Mouse (Mus musculus) gastrocnemius, postnatal 10 days (tissue): ENCODE results near the gene Vmn2r81. TPM values are rescaled to one million over a fixed set of nuclear protein-coding genes. Genes with fewer than 3 reads are reported as not detected.
"Not testable (repeated sequence)": the region's sequence is repeated elsewhere in the genome, so short reads cannot be mapped to it uniquely, and the experiment has no call there.

ENCODE experiments used
- DNase-seq: peaks from one replicate; pipeline ENCODE4 v3.0.0; 2021; ENCODE audit warnings: mixed read lengths
- long read RNA-seq, 2 experiments: library from polyadenylated mRNA; stranded (forward); transcript quantifications; one replicate each; pipeline ENCODE4 v2.0.0; 2021
- total RNA-seq, 2 experiments: library from RNA; stranded (reverse); gene quantifications; 2 replicates each; pipeline ENCODE4 v1.2.3; 2021

The Vmn2r81 gene
- total RNA-seq: not detected
- long read RNA-seq, experiment 1: 0 reads
- long read RNA-seq, experiment 2: 0 reads

GRCm38 (mm10) chr10:79247392-79247791 is at the start of gene Vmn2r81:
Vmn2r81 (plus strand) TSS chr10:79247692.
- not testable (repeated sequence) for DNase-seq

DNA sequence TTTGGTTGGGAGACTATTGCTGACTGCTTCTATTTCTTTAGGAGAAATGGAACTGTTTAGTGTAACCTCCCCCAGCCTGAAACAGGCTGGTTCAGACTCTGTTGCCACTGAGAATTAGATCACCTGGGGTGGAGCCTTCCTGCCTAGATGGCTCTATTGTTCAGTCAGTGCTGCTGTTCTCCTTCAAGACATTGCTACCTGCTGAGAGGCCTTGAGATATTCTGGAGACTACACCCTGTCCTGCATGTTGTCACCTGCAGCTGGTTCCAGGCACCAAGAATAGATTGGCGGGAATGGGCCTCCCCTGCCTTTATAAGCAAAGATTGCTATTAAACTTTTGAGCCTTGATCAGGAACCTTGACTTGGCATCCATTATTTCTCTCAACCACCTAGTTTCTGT is 47.5 kb upstream of the Vmn2r81 start:
- DNase-seq: not testable (repeated sequence)

- DNase-seq: no peak
Observed at GRCm38 (mm10) chr10:79220432-79220831, 27.1 kb upstream of the Vmn2r81 start.

DNA sequence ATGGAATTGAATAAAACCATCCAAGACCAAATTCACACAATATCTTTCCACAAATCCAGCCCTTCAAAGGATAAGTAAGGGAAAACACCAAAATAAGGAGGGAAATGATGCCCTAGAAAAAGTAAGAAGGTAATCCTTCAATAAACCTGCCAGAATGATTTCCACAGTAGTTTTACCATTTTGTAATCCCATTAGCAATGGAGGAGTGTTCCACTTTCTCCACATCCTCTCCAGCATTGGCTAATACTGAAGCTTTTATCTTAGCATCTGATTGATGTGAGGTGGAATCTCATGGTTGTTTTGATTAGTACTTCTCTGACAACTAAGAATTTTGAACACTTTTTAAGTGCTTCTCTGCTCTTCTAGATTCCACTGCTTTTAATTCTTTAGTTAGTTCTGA is 25.9 kb upstream of the Vmn2r81 start:
- no peak for DNase-seq

- no peak for DNase-seq
Observed at GRCm38 (mm10) chr10:79222214-79222613, 25.3 kb upstream of the Vmn2r81 start.

DNA sequence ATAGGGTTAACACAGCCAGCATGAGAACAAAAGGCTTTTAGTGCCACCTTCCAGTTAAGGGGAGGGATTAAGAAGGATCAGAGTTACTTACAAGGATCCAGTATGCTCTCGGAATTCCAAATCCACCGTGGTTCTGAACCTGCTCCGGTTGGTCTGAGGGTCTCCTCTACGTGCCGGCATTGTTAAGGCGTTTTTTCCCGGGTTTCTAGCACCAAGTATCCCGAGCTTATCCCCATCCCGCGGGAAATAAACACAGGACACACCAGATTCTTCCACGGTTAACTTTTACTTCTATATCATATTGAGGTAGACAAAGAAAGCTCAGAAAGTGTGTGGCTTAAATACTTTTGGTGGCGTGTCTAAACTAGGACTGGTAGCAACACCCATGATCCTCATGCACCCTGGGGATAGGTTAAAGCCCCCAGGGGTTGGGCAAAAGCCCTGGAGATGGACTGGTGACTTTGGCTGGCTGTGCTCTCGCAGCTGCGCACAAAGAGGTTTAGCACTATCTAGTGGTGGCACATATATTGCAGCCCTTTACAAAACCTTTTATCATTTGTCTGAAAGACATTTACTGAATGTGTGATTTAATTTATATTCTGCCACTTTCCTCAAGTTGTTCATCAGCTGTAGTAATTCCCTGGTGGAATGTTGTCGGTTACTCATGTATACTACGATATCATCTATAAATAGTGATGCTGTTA is 74.7 kb downstream of the Vmn2r81 start:
- not testable (repeated sequence) for DNase-seq

DNA sequence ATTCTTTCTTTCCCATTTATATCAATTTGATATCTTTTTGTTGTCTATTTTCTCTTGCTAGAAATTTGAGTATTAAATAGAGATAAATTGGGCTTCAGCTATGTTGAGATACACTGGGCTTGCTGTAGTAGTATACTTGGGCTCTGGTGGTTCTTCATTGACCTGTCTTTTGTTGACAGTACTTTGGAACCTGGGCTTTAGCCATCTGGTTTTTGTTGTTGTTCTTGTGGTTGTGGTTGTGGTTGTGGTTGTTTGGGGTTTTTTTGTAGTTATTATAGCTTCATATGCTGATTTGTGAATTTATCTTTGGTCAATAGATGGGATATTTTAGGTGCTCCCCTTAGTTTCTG is 75.2 kb downstream of the Vmn2r81 start:
- DNase-seq: no peak

Other genes with a start within 250 kb of the Vmn2r81 start
- not detected for gene Olfr1351, start 235.2 kb upstream of the Vmn2r81 start, total RNA-seq
- gene Olfr57, start 219.0 kb upstream of the Vmn2r81 start, total RNA-seq: not detected
- 10 to 100 TPM; 11.6 to 16.0 TPM for gene 2610008E11Rik, start 150.1 kb upstream of the Vmn2r81 start, total RNA-seq
- not detected for gene Vmn2r80, start 98.9 kb upstream of the Vmn2r81 start, total RNA-seq
- not detected for gene Vmn2r82, start 108.8 kb downstream of the Vmn2r81 start, total RNA-seq
- gene Vmn2r83, start 221.0 kb downstream of the Vmn2r81 start, total RNA-seq: not detected